Mouse (Mus musculus): ENCODE data around the gene Kcnq2. TPM values are rescaled to one million over a fixed set of nuclear protein-coding genes. Genes with fewer than 3 reads are reported as not detected.

The Kcnq2 gene
- total RNA-seq, 2 experiments from 2014 or later = not detected

DNA sequence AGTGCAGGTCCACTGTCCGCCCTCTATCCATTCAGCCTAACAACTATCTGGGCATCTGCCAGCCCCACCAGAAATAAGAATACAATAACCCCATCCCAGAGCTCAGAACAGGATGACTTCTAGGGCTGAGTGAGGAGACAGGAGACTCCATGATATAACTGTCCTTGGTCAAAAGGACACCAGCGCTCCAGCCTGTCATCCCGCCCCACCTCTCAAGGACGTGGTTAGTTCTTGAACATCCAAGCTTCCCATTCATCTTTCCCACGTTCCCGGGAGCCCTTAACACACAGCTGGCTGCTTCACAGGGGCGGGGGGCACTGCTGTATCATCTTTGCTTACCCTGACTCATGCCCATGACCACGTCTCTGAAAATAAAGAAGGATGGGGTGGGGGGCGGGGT, 86.1 kb downstream of the Kcnq2 start:
- DNase-seq = no peak
- intact Hi-C loops (cut with DNase I) = loop anchor here (2.0 kb wide), 1 partner anchor 42 kb away; no protein-coding TSS in a partner anchor

- peak; percentile 18 to 19 for DNase-seq
- intact Hi-C loops (cut with DNase I) = loop anchor here (2.0 kb wide), 1 partner anchor 42 kb away; no protein-coding TSS in a partner anchor
Observed at GRCm38 (mm10) chr2:181048252-181048945, 86.7 kb downstream of the Kcnq2 start.

GRCm38 (mm10) chr2:181044001-181044400, 91.1 kb downstream of the Kcnq2 start:
- DNase-seq = peak in 1 of 2 experiments; percentile 15
- intact Hi-C loops (cut with DNase I) = no loop called here

GRCm38 (mm10) chr2:181043437-181043836, 91.7 kb downstream of the Kcnq2 start, which contains the start of gene Chrna4:
Gene Chrna4 (minus strand): TSS chr2:181043546.
- peak; percentile 46 to 47 for DNase-seq
- intact Hi-C loops (cut with DNase I) = loop anchor here (2.0 kb wide), 1 partner anchor 19 kb away; no protein-coding TSS in a partner anchor

DNA sequence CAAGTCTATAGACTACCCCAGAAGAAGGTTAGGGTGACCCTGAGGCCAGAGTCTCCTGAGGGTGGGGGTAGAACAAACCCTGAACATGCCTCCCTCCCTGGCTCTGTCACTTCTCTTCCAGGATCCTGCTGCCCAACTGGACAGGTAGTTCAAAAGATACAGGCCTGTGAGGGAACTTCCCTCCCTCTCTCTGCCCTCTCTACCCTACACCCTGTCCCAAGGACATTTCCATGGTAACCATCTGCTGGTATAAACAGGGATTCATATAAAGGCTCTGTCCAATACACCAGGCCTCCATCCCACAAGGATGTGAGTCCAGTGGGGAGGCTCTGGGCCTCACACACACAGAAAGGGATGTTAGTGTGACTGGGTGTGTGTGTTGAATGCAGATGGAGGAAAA, 92.7 kb downstream of the Kcnq2 start:
- intact Hi-C loops (cut with DNase I) = loop anchor here (2.0 kb wide), 1 partner anchor 18 kb away; no protein-coding TSS in a partner anchor
- DNase-seq = no peak

GRCm38 (mm10) chr2:181041941-181042340, 93.2 kb downstream of the Kcnq2 start:
- intact Hi-C loops (cut with DNase I) = loop anchor here (2.0 kb wide), 1 partner anchor 17 kb away; no protein-coding TSS in a partner anchor
- no peak for DNase-seq

DNA sequence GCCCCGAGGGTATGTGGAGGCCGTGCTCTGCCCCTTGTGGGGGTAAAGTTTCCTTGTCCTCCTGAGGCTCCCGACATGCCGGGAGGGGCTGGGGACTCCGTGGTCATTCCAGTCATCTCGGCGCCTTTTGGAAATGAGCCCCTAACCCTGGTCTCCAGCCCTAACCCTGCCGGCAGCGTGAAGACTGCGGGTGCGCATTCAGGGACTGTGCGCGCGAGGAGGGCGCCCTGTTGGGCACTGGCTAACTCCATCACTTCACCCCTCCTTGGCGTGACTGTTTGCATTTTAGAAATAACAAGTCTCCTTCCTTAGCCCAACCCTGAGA, 95.8 kb downstream of the Kcnq2 start:
- intact Hi-C loops (cut with DNase I) = no loop called here
- DNase-seq = no peak

DNA sequence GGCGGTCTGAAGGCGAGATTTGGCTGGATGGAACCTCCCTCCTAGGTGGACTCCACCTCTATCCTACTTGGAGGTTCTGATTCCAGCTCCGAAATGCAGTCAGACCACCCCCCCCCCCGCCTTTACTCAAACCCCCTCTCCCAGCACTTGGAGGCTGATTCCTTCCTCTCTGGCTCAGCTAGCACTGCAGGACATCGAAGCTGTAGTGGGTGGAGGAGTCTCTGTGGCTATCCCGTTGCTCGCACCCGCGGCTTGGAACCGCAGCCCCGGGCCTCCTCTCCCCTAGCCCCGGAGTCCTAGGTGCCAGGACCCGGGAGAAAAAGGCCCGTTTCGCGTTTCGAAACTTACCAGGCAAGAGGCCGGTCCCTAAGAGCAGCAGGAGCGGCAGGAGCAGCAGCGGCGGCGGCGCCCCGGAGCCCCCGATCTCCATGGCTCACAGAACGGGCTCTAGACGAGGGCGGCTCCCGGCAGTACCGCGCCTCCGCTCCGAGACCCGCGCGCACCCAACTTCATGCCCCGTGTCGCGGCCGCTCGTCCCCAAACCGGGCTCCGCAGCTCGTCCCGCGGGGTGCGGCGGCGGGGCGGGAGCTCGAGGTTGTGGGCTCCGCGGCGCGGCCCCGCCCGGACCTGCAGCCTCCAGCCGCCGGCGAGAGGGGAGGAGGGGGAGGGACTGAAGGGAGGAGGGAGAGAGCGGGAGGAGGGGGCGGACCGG, 96.3 kb downstream of the Kcnq2 start:
- DNase-seq = peak; percentile 15
- intact Hi-C loops (cut with DNase I) = no loop called here

GRCm38 (mm10) chr2:181036561-181036960, 98.5 kb downstream of the Kcnq2 start:
- intact Hi-C loops (cut with DNase I) = no loop called here
- DNase-seq = no peak

GRCm38 (mm10) chr2:181035186-181035585, 99.9 kb downstream of the Kcnq2 start:
- DNase-seq = no peak
- intact Hi-C loops (cut with DNase I) = no loop called here

DNA sequence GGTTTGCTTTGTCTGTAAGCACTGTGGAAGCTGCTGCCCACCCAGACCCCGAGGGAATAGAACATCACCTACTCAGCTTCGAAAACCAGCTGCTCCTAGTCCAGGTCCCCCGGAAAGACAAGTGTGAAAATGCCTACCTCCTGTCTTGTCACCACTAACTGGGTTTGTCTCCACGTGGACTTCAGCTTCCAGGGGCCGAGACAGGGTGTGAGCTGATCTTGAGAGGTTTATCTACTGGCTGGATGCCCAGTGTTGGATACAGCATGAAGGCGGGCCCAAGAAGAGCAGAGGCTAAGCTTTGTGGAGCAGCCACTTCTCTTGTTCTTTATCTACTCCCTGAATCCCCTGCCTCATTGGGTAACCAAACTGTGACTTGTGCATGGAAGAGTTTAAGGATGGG, 101.8 kb downstream of the Kcnq2 start:
- intact Hi-C loops (cut with DNase I) = loop anchor here (5.0 kb wide), 1 partner anchor 39 kb away; no protein-coding TSS in a partner anchor
- DNase-seq = peak; percentile 22 to 36

DNA sequence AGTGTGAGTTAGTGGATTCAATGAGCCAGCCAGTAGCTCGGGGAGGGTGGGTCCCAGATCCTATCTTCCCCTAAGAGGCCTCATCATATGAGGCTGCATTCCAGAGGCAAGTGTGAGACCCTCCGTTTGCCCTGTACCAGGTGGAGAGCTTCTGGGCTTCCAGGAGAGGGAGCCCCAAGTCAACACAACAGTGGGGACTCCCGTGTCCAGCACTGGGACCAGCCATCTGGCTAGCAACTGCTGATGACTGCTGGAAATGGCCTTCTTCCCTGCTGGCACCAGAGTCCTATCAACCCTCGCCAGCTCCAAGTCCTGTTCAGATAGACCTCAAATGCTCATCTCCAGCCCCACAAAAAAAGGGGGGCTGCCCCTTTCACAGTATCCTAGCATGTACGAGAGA, 102.7 kb downstream of the Kcnq2 start:
- peak; percentile 17 to 48 for DNase-seq
- intact Hi-C loops (cut with DNase I) = loop anchor here (5.0 kb wide), 1 partner anchor 40 kb away; no protein-coding TSS in a partner anchor

DNA sequence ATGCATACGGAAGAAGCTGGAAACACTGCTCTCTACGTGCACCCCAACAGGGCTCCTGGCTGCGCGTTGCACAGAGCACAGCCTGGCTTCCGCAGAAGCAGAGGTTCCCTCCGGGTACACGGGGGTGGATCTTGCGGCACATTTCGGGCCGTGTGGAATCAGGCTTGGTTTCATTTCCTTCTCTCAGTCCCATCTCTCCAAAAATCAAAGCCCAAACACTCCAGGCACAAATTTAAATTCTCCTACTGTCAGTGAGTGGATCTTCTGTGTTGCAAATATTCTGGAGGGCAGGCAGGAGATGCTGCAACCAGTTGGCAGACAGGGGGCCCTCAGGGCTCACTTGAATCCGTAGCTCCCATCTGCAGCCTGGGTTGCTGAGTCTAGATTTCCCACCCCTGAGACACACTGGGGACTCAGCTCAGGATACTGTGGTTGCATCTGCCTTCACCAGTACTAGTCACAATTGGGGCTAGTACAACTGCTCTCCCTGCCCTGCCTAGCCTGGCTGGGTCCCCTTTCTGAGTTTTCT, 103.6 kb downstream of the Kcnq2 start:
- intact Hi-C loops (cut with DNase I) = loop anchor here (5.0 kb wide), 1 partner anchor 41 kb away; no protein-coding TSS in a partner anchor
- DNase-seq = no peak

Other genes starting within 250 kb of the Kcnq2 start
- 10 to 100 TPM; 46.6 to 46.9 TPM for gene Ythdf1, start 214.4 kb downstream of the Kcnq2 start, total RNA-seq (2021)
- not detected for gene Birc7, start 206.3 kb downstream of the Kcnq2 start, total RNA-seq (2021)
- 10 to 100 TPM; 10.4 to 16.0 TPM for gene Nkain4, start 180.6 kb downstream of the Kcnq2 start, total RNA-seq (2021)
- gene Arfgap1, start 168.1 kb downstream of the Kcnq2 start, total RNA-seq (2021) = 10 to 100 TPM; 47.2 to 50.5 TPM
- gene Col20a1, start 148.8 kb downstream of the Kcnq2 start, total RNA-seq (2021) = under 1 TPM; 0.62 to 0.92 TPM
- under 1 TPM; 0.12 to 0.34 TPM for gene Chrna4, start 91.8 kb downstream of the Kcnq2 start, total RNA-seq (2021)
- 100 to 1,000 TPM; 640 to 727 TPM for gene Eef1a2, start 21.7 kb upstream of the Kcnq2 start, total RNA-seq (2021)
- 10 to 100 TPM; 60.7 to 62.1 TPM for gene Ppdpf, start 51.9 kb upstream of the Kcnq2 start, total RNA-seq (2021)
- gene Ptk6, start 67.5 kb upstream of the Kcnq2 start, total RNA-seq (2021) = not detected
- under 1 TPM; 0.17 to 0.25 TPM for gene Srms, start 77.9 kb upstream of the Kcnq2 start, total RNA-seq (2021)
- gene Fndc11, start 84.7 kb upstream of the Kcnq2 start, total RNA-seq (2021) = under 1 TPM in 1 of 2 experiments, not detected in 1; 0.30 TPM
- gene Helz2, start 106.7 kb upstream of the Kcnq2 start, total RNA-seq (2021) = 10 to 100 TPM in 1 of 2 experiments, 1 to 10 TPM in 1; 9.3 to 10.2 TPM
- 10 to 100 TPM; 12.3 to 15.3 TPM for gene Gmeb2, start 152.7 kb upstream of the Kcnq2 start, total RNA-seq (2021)
- gene Stmn3, start 179.2 kb upstream of the Kcnq2 start, total RNA-seq (2021) = under 1 TPM in 1 of 2 experiments, not detected in 1; 0.37 TPM
- gene Rtel1, start 184.4 kb upstream of the Kcnq2 start, total RNA-seq (2021) = 10 to 100 TPM; 24.8 to 27.7 TPM
- 10 to 100 TPM; 19.6 to 19.7 TPM for gene Zgpat, start 229.6 kb upstream of the Kcnq2 start, total RNA-seq (2021)
- 10 to 100 TPM; 38.3 to 40.4 TPM for gene Arfrp1, start 230.1 kb upstream of the Kcnq2 start, total RNA-seq (2021)
- 1 to 10 TPM; 9.3 to 9.9 TPM for gene Lime1, start 244.8 kb upstream of the Kcnq2 start, total RNA-seq (2021)